Mouse (Mus musculus) mouse embryonic stem cell (cell line): ENCODE data around the gene Ptprg.

Experiments
- in situ Hi-C, 2 experiments: fragments of 300-500 bp; cut with MboI; formaldehyde crosslinking; loops; 1 replicate in 1 of 2; 3 replicates in 1 of 2; pipeline ENCODE4 v1.14.3; 2019 to 2020; ENCODE audit warnings: low sequenced_read_pairs in 2 of 2, low pct_unique_long_range_greater_than_20kb in 1 of 2, mixed read lengths in 1 of 2; ENCODE audit not compliant: unreplicated experiment in 1 of 2

The Ptprg gene

GRCm38 (mm10) chr14:11950379-11950778 lies 397.0 kb downstream of the Ptprg start:
- in situ Hi-C loops = no loop called here

- in situ Hi-C loops = no loop called here
Measured at GRCm38 (mm10) chr14:11955020-11955882, 401.9 kb downstream of the Ptprg start.

GRCm38 (mm10) chr14:11960269-11961121 lies 407.2 kb downstream of the Ptprg start:
- in situ Hi-C loops = loop anchor here in 1 of 2 experiments (10.0 kb wide), 1 partner anchor 154 kb away; no protein-coding TSS in a partner anchor

- in situ Hi-C loops = loop anchor here in 1 of 2 experiments (10.0 kb wide), 1 partner anchor 153 kb away; no protein-coding TSS in a partner anchor
Measured at GRCm38 (mm10) chr14:11962101-11962500, 408.8 kb downstream of the Ptprg start.

- in situ Hi-C loops = loop anchor here in 1 of 2 experiments (10.0 kb wide), 1 partner anchor 152 kb away; no protein-coding TSS in a partner anchor
Measured at GRCm38 (mm10) chr14:11962561-11962960, 409.2 kb downstream of the Ptprg start.

- in situ Hi-C loops = loop anchor here in 1 of 2 experiments (10.0 kb wide), 1 partner anchor 151 kb away; no protein-coding TSS in a partner anchor
Measured at GRCm38 (mm10) chr14:11963791-11964190, 410.5 kb downstream of the Ptprg start.

- in situ Hi-C loops = loop anchor here in 1 of 2 experiments (10.0 kb wide), 1 partner anchor 150 kb away; no protein-coding TSS in a partner anchor
Measured at GRCm38 (mm10) chr14:11964326-11964725, 411.0 kb downstream of the Ptprg start.

GRCm38 (mm10) chr14:11965878-11966277 lies 412.5 kb downstream of the Ptprg start:
- in situ Hi-C loops = loop anchor here in 1 of 2 experiments (10.0 kb wide), 1 partner anchor 149 kb away; no protein-coding TSS in a partner anchor

- in situ Hi-C loops = loop anchor here in 1 of 2 experiments (25.0 kb wide), 1 partner anchor 419 kb away; the partner anchor contains the start of gene Ptprg
Measured at GRCm38 (mm10) chr14:11981764-11982163, 428.4 kb downstream of the Ptprg start.

- in situ Hi-C loops = loop anchor here in 1 of 2 experiments (25.0 kb wide), 1 partner anchor 421 kb away; the partner anchor contains the start of gene Ptprg
Measured at GRCm38 (mm10) chr14:11983031-11983430, 429.7 kb downstream of the Ptprg start.

GRCm38 (mm10) chr14:11984086-11984485 lies 430.8 kb downstream of the Ptprg start:
- in situ Hi-C loops = loop anchor here in 1 of 2 experiments (25.0 kb wide), 1 partner anchor 422 kb away; the partner anchor contains the start of gene Ptprg

GRCm38 (mm10) chr14:11988975-11989374 lies 435.6 kb downstream of the Ptprg start:
- in situ Hi-C loops = loop anchor here in 1 of 2 experiments (25.0 kb wide), 1 partner anchor 427 kb away; the partner anchor contains the start of gene Ptprg

GRCm38 (mm10) chr14:11991151-11991550 lies 437.8 kb downstream of the Ptprg start:
- in situ Hi-C loops = loop anchor here in 1 of 2 experiments (25.0 kb wide), 1 partner anchor 429 kb away; the partner anchor contains the start of gene Ptprg

GRCm38 (mm10) chr14:11992111-11992510 lies 438.8 kb downstream of the Ptprg start:
- in situ Hi-C loops = loop anchor here in 1 of 2 experiments (25.0 kb wide), 1 partner anchor 430 kb away; the partner anchor contains the start of gene Ptprg

GRCm38 (mm10) chr14:11992534-11992933 lies 439.2 kb downstream of the Ptprg start:
- in situ Hi-C loops = loop anchor here in 1 of 2 experiments (25.0 kb wide), 1 partner anchor 430 kb away; the partner anchor contains the start of gene Ptprg

- in situ Hi-C loops = loop anchor here in 1 of 2 experiments (25.0 kb wide), 1 partner anchor 435 kb away; the partner anchor contains the start of gene Ptprg
Measured at GRCm38 (mm10) chr14:11997555-11997954, 444.2 kb downstream of the Ptprg start.

GRCm38 (mm10) chr14:11998464-11998863 lies 445.1 kb downstream of the Ptprg start:
- in situ Hi-C loops = loop anchor here in 1 of 2 experiments (25.0 kb wide), 1 partner anchor 436 kb away; the partner anchor contains the start of gene Ptprg

GRCm38 (mm10) chr14:12004061-12004460 lies 450.7 kb downstream of the Ptprg start:
- in situ Hi-C loops = no loop called here
